Mouse (Mus musculus) telencephalon, adult 2 months (tissue): ENCODE results near the gene Smarcb1.

ENCODE experiments used
- DNase-seq: peaks from one replicate; pipeline ENCODE4 v3.0.0-alpha.2; 2011; ENCODE audit warnings: low read depth, low spot score

Smarcb1 gene

GRCm38 (mm10) chr10:75934991-75935390 lies 13.6 kb upstream of the Smarcb1 start:
- DNase-seq: no peak

- DNase-seq: no peak
Observed at GRCm38 (mm10) chr10:75932891-75933290, 11.5 kb upstream of the Smarcb1 start, which contains the start of gene Chchd10. Gene Chchd10, plus strand, starts transcription at chr10:75933130.

- DNase-seq: no peak
Observed at GRCm38 (mm10) chr10:75932081-75932678, 10.8 kb upstream of the Smarcb1 start.

GRCm38 (mm10) chr10:75931311-75931710 lies 9.9 kb upstream of the Smarcb1 start:
- DNase-seq: no peak

- DNase-seq: no peak
Observed at GRCm38 (mm10) chr10:75930304-75930703, 8.9 kb upstream of the Smarcb1 start.

GRCm38 (mm10) chr10:75926396-75926795 lies 5.0 kb upstream of the Smarcb1 start:
- DNase-seq: no peak

GRCm38 (mm10) chr10:75924324-75924723 lies 2.9 kb upstream of the Smarcb1 start:
- DNase-seq: no peak

- no peak for DNase-seq
Observed at GRCm38 (mm10) chr10:75921726-75922560, 526 bp upstream of the Smarcb1 start.

GRCm38 (mm10) chr10:75919026-75919425 lies 2.4 kb downstream of the Smarcb1 start:
- no peak for DNase-seq

- no peak for DNase-seq
Observed at GRCm38 (mm10) chr10:75916840-75917239, 4.6 kb downstream of the Smarcb1 start.

- no peak for DNase-seq
Observed at GRCm38 (mm10) chr10:75915557-75915956, 5.9 kb downstream of the Smarcb1 start.

GRCm38 (mm10) chr10:75913013-75913589 lies 8.3 kb downstream of the Smarcb1 start:
- no peak for DNase-seq

GRCm38 (mm10) chr10:75910698-75911097 lies 10.7 kb downstream of the Smarcb1 start:
- no peak for DNase-seq

GRCm38 (mm10) chr10:75906882-75907281 lies 14.5 kb downstream of the Smarcb1 start:
- no peak for DNase-seq

- no peak for DNase-seq
Observed at GRCm38 (mm10) chr10:75904391-75904790, 17.0 kb downstream of the Smarcb1 start.

- no peak for DNase-seq
Observed at GRCm38 (mm10) chr10:75898846-75899245, 22.6 kb downstream of the Smarcb1 start.

GRCm38 (mm10) chr10:75898039-75898564 lies 23.3 kb downstream of the Smarcb1 start:
- DNase-seq: no peak

GRCm38 (mm10) chr10:75897373-75897772 lies 24.0 kb downstream of the Smarcb1 start:
- DNase-seq: no peak

- DNase-seq: peak; percentile 63
Observed at GRCm38 (mm10) chr10:75896208-75896607, 25.2 kb downstream of the Smarcb1 start.

GRCm38 (mm10) chr10:75895730-75896129 lies 25.7 kb downstream of the Smarcb1 start:
- DNase-seq: no peak

- no peak for DNase-seq
Observed at GRCm38 (mm10) chr10:75894601-75895000, 26.8 kb downstream of the Smarcb1 start.

- DNase-seq: peak; percentile 97
Observed at GRCm38 (mm10) chr10:75893089-75893750, 28.2 kb downstream of the Smarcb1 start, which contains the start of gene Derl3. Gene Derl3, plus strand, starts transcription at chr10:75893413.
